Mouse (Mus musculus) c-Kit-positive CD71-positive TER-119-positive erythroid progenitor cells, embryonic 14.5 days (primary cell): ENCODE data around the gene Acss1.
A peak's percentile ranks its signal among the peaks of the same experiment; 100 is the strongest.

Source experiments
- DNase-seq: peaks from one replicate; pipeline ENCODE4 v3.0.0-alpha.2; 2013; ENCODE audit warnings: low spot score

The Acss1 gene

GRCm38 (mm10) chr2:150665534-150666451 lies 2.5 kb downstream of the Acss1 start:
- peak; percentile 81 for DNase-seq

- DNase-seq, result peak; percentile 54
Observed at GRCm38 (mm10) chr2:150665006-150665405, 3.3 kb downstream of the Acss1 start.

GRCm38 (mm10) chr2:150664152-150664920 lies 4.0 kb downstream of the Acss1 start:
- peak; percentile 45 for DNase-seq

- DNase-seq, result peak; percentile 60
Observed at GRCm38 (mm10) chr2:150663255-150663654, 5.0 kb downstream of the Acss1 start.

- DNase-seq, result no peak
Observed at GRCm38 (mm10) chr2:150662007-150662406, 6.3 kb downstream of the Acss1 start.

- DNase-seq, result no peak
Observed at GRCm38 (mm10) chr2:150660668-150661451, 7.4 kb downstream of the Acss1 start.

GRCm38 (mm10) chr2:150660049-150660448 lies 8.3 kb downstream of the Acss1 start:
- DNase-seq, result no peak

- DNase-seq, result no peak
Observed at GRCm38 (mm10) chr2:150656975-150657768, 11.1 kb downstream of the Acss1 start.

- no peak for DNase-seq
Observed at GRCm38 (mm10) chr2:150656112-150656511, 12.2 kb downstream of the Acss1 start.

- no peak for DNase-seq
Observed at GRCm38 (mm10) chr2:150655290-150655689, 13.0 kb downstream of the Acss1 start.

- no peak for DNase-seq
Observed at GRCm38 (mm10) chr2:150654814-150655213, 13.5 kb downstream of the Acss1 start.

GRCm38 (mm10) chr2:150651366-150651765 lies 16.9 kb downstream of the Acss1 start:
- no peak for DNase-seq

- DNase-seq, result no peak
Observed at GRCm38 (mm10) chr2:150650511-150651074, 17.7 kb downstream of the Acss1 start.

GRCm38 (mm10) chr2:150648300-150648895 lies 19.9 kb downstream of the Acss1 start:
- no peak for DNase-seq

GRCm38 (mm10) chr2:150647681-150648299 lies 20.5 kb downstream of the Acss1 start:
- DNase-seq, result no peak

- DNase-seq, result no peak
Observed at GRCm38 (mm10) chr2:150646411-150647121, 21.7 kb downstream of the Acss1 start.

- DNase-seq, result no peak
Observed at GRCm38 (mm10) chr2:150645225-150645624, 23.1 kb downstream of the Acss1 start.

GRCm38 (mm10) chr2:150643726-150644415 lies 24.4 kb downstream of the Acss1 start:
- no peak for DNase-seq

- DNase-seq, result no peak
Observed at GRCm38 (mm10) chr2:150643166-150643565, 25.1 kb downstream of the Acss1 start.
